Mouse (Mus musculus) adrenal gland, postnatal 4 days (tissue): ENCODE measurements around the gene Olfr1487. TPM values are rescaled to one million over a fixed set of nuclear protein-coding genes. Genes with fewer than 3 reads are reported as not detected.
"Not testable (repeated sequence)": the region's sequence is repeated elsewhere in the genome, so short reads cannot be mapped to it uniquely, and the experiment has no call there.

Source experiments
- DNase-seq, 2 experiments: peaks; one replicate each; pipeline ENCODE4 v3.0.0; 2021 to 2022; ENCODE audit warnings: low spot score in 2 of 2, mixed read lengths in 2 of 2
- long read RNA-seq, 2 experiments: library from polyadenylated mRNA; stranded (forward); transcript quantifications; one replicate each; pipeline ENCODE4 v2.0.0; 2021
- microRNA-seq: library from miRNA; unstranded; fragments of <30 nt; microRNA quantifications from one replicate; pipeline ENCODE4 v1.2.0, GENCODE M21; 2021
- total RNA-seq, 2 experiments: library from RNA; stranded (reverse); gene quantifications; 2 replicates each; pipeline ENCODE4 v1.2.3; 2021

The Olfr1487 gene
- not detected for total RNA-seq
- long read RNA-seq, experiment 1 = 0 reads
- long read RNA-seq, experiment 2 = 0 reads

DNA sequence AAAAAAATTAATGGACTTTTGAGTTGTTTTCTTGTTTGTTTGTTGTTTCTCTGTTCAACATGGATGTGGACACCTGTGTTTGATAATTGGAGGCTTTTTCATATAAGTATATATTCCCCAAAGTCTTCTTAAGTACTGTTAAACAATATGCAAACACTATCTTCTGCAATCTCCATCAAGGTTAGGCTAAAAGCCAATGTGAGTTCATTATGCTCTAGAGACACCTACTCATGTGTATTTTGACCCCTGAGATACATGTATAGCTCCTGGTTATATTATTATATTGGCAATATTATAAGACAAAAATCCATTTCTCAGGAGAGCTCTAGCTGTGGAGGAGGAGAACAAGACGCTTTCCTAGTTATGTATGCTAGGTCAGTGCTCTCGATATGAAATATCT lies at the start of gene Olfr1487:
TSS of gene Olfr1487 (plus strand) at position 301 of the 400 bp plus-strand sequence.
- not testable (repeated sequence) for DNase-seq

DNA sequence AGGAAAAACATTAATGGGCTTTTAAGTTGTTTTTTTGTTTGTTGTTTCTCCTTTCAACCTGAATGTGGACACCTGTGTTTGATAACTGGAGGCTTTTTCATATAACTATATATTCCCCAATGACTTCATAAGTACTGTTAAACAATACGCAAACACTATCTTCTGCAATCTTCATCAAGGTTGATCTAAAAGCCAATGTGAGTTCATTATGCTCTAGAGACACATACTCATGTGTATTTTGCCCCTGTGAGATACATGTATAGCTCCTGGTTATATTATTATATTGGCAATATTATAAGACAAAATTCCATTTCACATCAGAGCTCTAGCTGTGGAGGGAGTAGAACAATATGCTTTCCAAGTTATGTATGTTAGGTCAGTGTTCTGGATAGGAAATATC lies 34.0 kb upstream of the Olfr1487 start, which contains the start of gene Olfr1484:
TSS of gene Olfr1484 (plus strand) at position 301 of the 400 bp plus-strand sequence.
- DNase-seq = no peak

- DNase-seq = no peak
Measured at GRCm38 (mm10) chr19:13631321-13631720, 14.1 kb downstream of the Olfr1487 start, which contains the start of gene Olfr1489. TSS of gene Olfr1489 (plus strand) at chr19:13631621.

DNA sequence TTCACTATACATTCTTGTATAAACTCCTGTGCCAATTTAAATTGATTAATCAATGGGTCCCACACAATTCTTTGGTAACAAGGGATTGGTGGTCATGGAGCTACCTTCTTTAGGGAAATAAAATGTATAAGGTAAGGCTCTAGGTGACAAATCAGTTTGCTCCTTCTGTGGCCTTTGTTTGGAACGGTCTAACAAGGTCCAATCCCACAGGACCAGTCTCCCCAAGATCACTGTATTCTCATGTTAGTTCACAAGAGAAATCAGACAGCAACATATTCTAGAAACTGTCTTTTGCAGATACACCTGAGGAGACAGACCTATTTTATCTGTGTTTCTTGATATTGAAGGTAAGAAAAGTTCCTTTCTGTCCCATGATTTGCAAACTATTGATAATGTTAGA lies 33.6 kb downstream of the Olfr1487 start, which contains the start of gene Olfr1490:
TSS of gene Olfr1490 (plus strand) at position 301 of the 400 bp plus-strand sequence.
- no peak for DNase-seq

Small RNA genes lying within 50 kb of the gene (microRNA-seq; reads per million reads assigned to microRNA genes)
- not detected for gene Gm22323
- not detected for gene Gm23931

Other genes starting within 250 kb of the Olfr1487 start
- gene Olfr1469, start 209.5 kb upstream of the Olfr1487 start, total RNA-seq = not detected
- gene Olfr1471, start 174.0 kb upstream of the Olfr1487 start, total RNA-seq = not detected
- gene Olfr1472, start 161.3 kb upstream of the Olfr1487 start, total RNA-seq = not detected
- gene Olfr1474, start 147.8 kb upstream of the Olfr1487 start, total RNA-seq = not detected
- not detected for gene Olfr1475, start 137.2 kb upstream of the Olfr1487 start, total RNA-seq
- gene Olfr1477, start 116.8 kb upstream of the Olfr1487 start, total RNA-seq = not detected
- not detected for gene Olfr1480, start 89.5 kb upstream of the Olfr1487 start, total RNA-seq
- not detected for gene Olfr1484, start 33.9 kb upstream of the Olfr1487 start, total RNA-seq
- not detected for gene Olfr1489, start 14.2 kb downstream of the Olfr1487 start, total RNA-seq
- gene Olfr1490, start 33.7 kb downstream of the Olfr1487 start, total RNA-seq = not detected
- gene Olfr1491, start 79.9 kb downstream of the Olfr1487 start, total RNA-seq = not detected
- not detected for gene Olfr1493-ps1, start 105.9 kb downstream of the Olfr1487 start, total RNA-seq
- gene Olfr1494, start 122.4 kb downstream of the Olfr1487 start, total RNA-seq = not detected
- not detected for gene Olfr1495, start 147.2 kb downstream of the Olfr1487 start, total RNA-seq
- gene Olfr1496, start 160.5 kb downstream of the Olfr1487 start, total RNA-seq = not detected
- gene Olfr1497, start 180.8 kb downstream of the Olfr1487 start, total RNA-seq = not detected
- not detected for gene Olfr1499, start 202.1 kb downstream of the Olfr1487 start, total RNA-seq
- gene Olfr1500, start 213.1 kb downstream of the Olfr1487 start, total RNA-seq = not detected
- gene Olfr1501, start 233.3 kb downstream of the Olfr1487 start, total RNA-seq = not detected
- not detected for gene Olfr1502, start 244.4 kb downstream of the Olfr1487 start, total RNA-seq